Comparison of ENCODE assay signal across 10 mouse cellular contexts in the genomic region with DNA sequence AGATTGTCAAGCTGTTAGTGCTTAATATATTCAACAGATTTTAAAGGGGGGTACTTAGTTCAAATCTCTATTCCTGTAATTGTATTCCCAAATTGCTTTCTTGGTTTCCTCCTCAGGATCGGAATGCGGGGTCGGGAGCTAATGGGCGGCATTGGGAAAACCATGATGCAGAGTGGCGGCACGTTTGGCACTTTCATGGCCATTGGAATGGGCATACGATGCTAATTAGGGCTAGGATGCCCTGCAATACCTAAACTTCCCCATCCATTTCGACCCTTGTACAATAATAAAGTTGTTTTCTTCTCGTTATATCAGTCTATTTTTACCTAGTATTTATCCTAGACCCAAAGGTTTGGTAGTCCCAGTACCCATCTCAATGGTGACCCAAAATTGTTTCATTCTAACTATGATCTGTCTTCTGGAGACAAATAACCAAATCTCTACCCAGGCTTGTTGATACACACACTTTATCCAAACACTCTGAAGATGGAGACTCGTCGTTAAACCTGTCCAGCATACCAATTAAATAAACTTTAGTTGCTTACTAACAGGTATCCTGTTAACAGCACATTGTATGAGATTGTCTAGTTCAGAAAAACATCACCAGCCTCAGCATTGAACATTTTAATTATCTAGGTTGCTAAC. TPM values are rescaled to one million over a fixed set of nuclear protein-coding genes. Genes with fewer than 3 reads are reported as not detected.
A peak's percentile ranks its signal among the peaks of the same experiment; 100 is the strongest.
DNase-seq lines count a peak whose midpoint lies in the region; ATAC-seq and TF ChIP-seq lines count a peak whose summit lies in the region.
"Had no signal": no experiment of that assay in that cellular context is flagged by ENCODE, and none has a peak within 500 bp of the region (broad histone marks: within the 10 kb centered on the region; RNA-seq: fewer than 3 reads in every experiment).

No protein-coding gene starts in this region.

- peak overlapping the region; percentile 78 for H3K4me3 ChIP-seq in hindbrain, embryonic 10.5 days
- H3K4me3 ChIP-seq in hindbrain, embryonic 11.5 days (ENCODE audit: low read depth, low read length), result no peak overlapping the region
- H3K4me3 ChIP-seq in MEL (ENCODE audit: control insufficient read depth in 1 of 2, insufficient read depth in 1 of 2, low read depth in 2 of 2, low read length in 2 of 2), result peak overlapping the region in 1 of 2 experiments; percentile 78; a peak in 1 of 4 replicates
- H3K4me3 ChIP-seq in heart, embryonic 16.5 days (ENCODE audit: low read length), result no peak overlapping the region
- no peak overlapping the region for H3K4me3 ChIP-seq in midbrain, embryonic 11.5 days (ENCODE audit: low read depth, low read length)

- ATAC-seq in hindbrain, embryonic 11.5 days (ENCODE audit: low FRiP score), result no peak
- no peak for ATAC-seq in heart, embryonic 16.5 days (replicated peaks; ENCODE audit: extremely low read depth, insufficient read depth, low FRiP score)
- ATAC-seq in midbrain, embryonic 11.5 days (ENCODE audit: low FRiP score), result no peak
- ATAC-seq in CD4-positive, CD25-positive, alpha-beta regulatory T cell, adult 4 months, result no peak
- ATAC-seq: Patski had no signal

- no peak; a peak in 1 of 4 replicates for TF ChIP-seq POLR2A in MEL (IDR thresholded peaks at IDR 0.05; ENCODE audit: control insufficient read depth in 1 of 2, insufficient read depth in 1 of 2, low read depth in 1 of 2, low read length in 2 of 2, poor library complexity in 1 of 2)

- TF ChIP-seq RAD21 in MEL (IDR thresholded peaks at IDR 0.05; ENCODE audit: low read depth, low read length), result no peak

- H3K27me3 ChIP-seq in hindbrain, embryonic 10.5 days (ENCODE audit: insufficient read depth, poor library complexity, severe bottlenecking), result no peaks in the 10 kb centered on the region
- H3K27me3 ChIP-seq in hindbrain, embryonic 11.5 days (ENCODE audit: control insufficient read depth, insufficient read depth, low read length), result no peaks in the 10 kb centered on the region
- H3K27me3 ChIP-seq in MEL (ENCODE audit: control insufficient read depth in 1 of 2, insufficient read depth in 2 of 2, low read length in 2 of 2), result no peaks in the 10 kb centered on the region
- no peaks in the 10 kb centered on the region for H3K27me3 ChIP-seq in heart, embryonic 16.5 days (ENCODE audit: control insufficient read depth, insufficient read depth, low read length)
- no peaks in the 10 kb centered on the region for H3K27me3 ChIP-seq in midbrain, embryonic 11.5 days (ENCODE audit: control insufficient read depth, insufficient read depth, low read length)
- H3K27me3 ChIP-seq: Patski had no signal

- peaks cover 16% of the 10 kb centered on the region for H3K79me2 ChIP-seq in MEL (ENCODE audit: control insufficient read depth, insufficient read depth, low read length, poor library complexity)

- 72% methylated on average over 11 of the region's 11 CpGs for WGBS in hindbrain, embryonic 10.5 days
- 70% methylated on average over 11 of the region's 11 CpGs for WGBS in hindbrain, embryonic 11.5 days
- 61% methylated on average over 11 of the region's 11 CpGs for WGBS in heart, embryonic 16.5 days
- 69% methylated on average over 11 of the region's 11 CpGs for WGBS in midbrain, embryonic 11.5 days

- H3K36me3 ChIP-seq in hindbrain, embryonic 10.5 days, result peaks cover 60% of the 10 kb centered on the region
- H3K36me3 ChIP-seq in hindbrain, embryonic 11.5 days (ENCODE audit: control insufficient read depth, insufficient read depth, low read length), result 0 out of 2 replicates have a peak, but pooled peaks cover 4% of the 10 kb centered on the region
- H3K36me3 ChIP-seq in MEL (ENCODE audit: control insufficient read depth in 1 of 2, insufficient read depth in 2 of 2, low read length in 2 of 2), result peaks cover 23 to 31% of the 10 kb centered on the region in 2 experiments
- H3K36me3 ChIP-seq in heart, embryonic 16.5 days (ENCODE audit: control insufficient read depth, insufficient read depth), result peaks cover 18% of the 10 kb centered on the region
- H3K36me3 ChIP-seq in midbrain, embryonic 11.5 days (ENCODE audit: control insufficient read depth, insufficient read depth, low read length), result peaks cover 10% of the 10 kb centered on the region

- H3K27ac ChIP-seq in hindbrain, embryonic 10.5 days, result no peak overlapping the region
- no peak overlapping the region for H3K27ac ChIP-seq in hindbrain, embryonic 11.5 days (ENCODE audit: low read depth, low read length)
- H3K27ac ChIP-seq in MEL (ENCODE audit: control insufficient read depth, low read depth, low read length), result no peak overlapping the region
- H3K27ac ChIP-seq in heart, embryonic 16.5 days (ENCODE audit: low read length), result no peak overlapping the region
- no peak overlapping the region for H3K27ac ChIP-seq in midbrain, embryonic 11.5 days (ENCODE audit: low read depth, low read length)

- DNase-seq in hindbrain, embryonic 10.5 days (ENCODE audit: low spot score), result peak; percentile 6
- DNase-seq in hindbrain, embryonic 11.5 days (ENCODE audit: low spot score), result no peak
- peak; percentile 49 for DNase-seq in MEL (ENCODE audit: low read depth, low spot score)
- DNase-seq in midbrain, embryonic 11.5 days (ENCODE audit: low spot score, missing footprints), result peak; percentile 90
- no peak for DNase-seq in cerebellum, adult 11 months
- DNase-seq in cerebellum, adult 11-12 months, result no peak
- DNase-seq: gastrocnemius, postnatal 10 days had no signal

- peaks cover 19% of the 10 kb centered on the region for H3K4me1 ChIP-seq in hindbrain, embryonic 10.5 days (replicated peaks)
- H3K4me1 ChIP-seq in hindbrain, embryonic 11.5 days (replicated peaks; ENCODE audit: control insufficient read depth, insufficient read depth, low read length), result no peaks in the 10 kb centered on the region
- peaks cover 0 to 2% of the 10 kb centered on the region in 2 experiments; a peak in 1 of 4 replicates for H3K4me1 ChIP-seq in MEL (ENCODE audit: control insufficient read depth in 1 of 2, insufficient read depth in 2 of 2, low read length in 2 of 2)
- H3K4me1 ChIP-seq in heart, embryonic 16.5 days (ENCODE audit: control insufficient read depth, insufficient read depth, low read length), result peaks cover 9% of the 10 kb centered on the region; the same call in 1 of the 2 replicates
- peaks cover 8% of the 10 kb centered on the region for H3K4me1 ChIP-seq in midbrain, embryonic 11.5 days (ENCODE audit: control insufficient read depth, insufficient read depth, low read length)

- H3K4me2 ChIP-seq in hindbrain, embryonic 11.5 days (replicated peaks; ENCODE audit: low read depth, low read length), result no peak overlapping the region
- peak overlapping the region; percentile 73 for H3K4me2 ChIP-seq in heart, embryonic 16.5 days (ENCODE audit: low read depth, low read length)
- H3K4me2 ChIP-seq in midbrain, embryonic 11.5 days, result peak overlapping the region; percentile 84; the same call in 1 of the 2 replicates

- no peak overlapping the region for H3K9ac ChIP-seq in hindbrain, embryonic 11.5 days (ENCODE audit: low read depth, low read length)
- H3K9ac ChIP-seq in MEL (ENCODE audit: control insufficient read depth, low read depth, low read length, poor library complexity, severe bottlenecking), result no peak overlapping the region; the same call in 1 of the 2 replicates
- no peak overlapping the region for H3K9ac ChIP-seq in heart, embryonic 16.5 days (ENCODE audit: low read length)
- no peak overlapping the region for H3K9ac ChIP-seq in midbrain, embryonic 11.5 days (ENCODE audit: low read length)

- no peaks in the 10 kb centered on the region for H3K9me3 ChIP-seq in hindbrain, embryonic 10.5 days
- no peaks in the 10 kb centered on the region for H3K9me3 ChIP-seq in hindbrain, embryonic 11.5 days (ENCODE audit: control insufficient read depth, low read length)
- no peaks in the 10 kb centered on the region for H3K9me3 ChIP-seq in MEL (replicated peaks; ENCODE audit: insufficient read depth, low read length)
- H3K9me3 ChIP-seq in heart, embryonic 16.5 days (replicated peaks; ENCODE audit: control insufficient read depth, low read length), result no peaks in the 10 kb centered on the region
- H3K9me3 ChIP-seq in midbrain, embryonic 11.5 days (ENCODE audit: control insufficient read depth, low read length), result no peaks in the 10 kb centered on the region

- TF ChIP-seq CTCF in MEL (IDR thresholded peaks at IDR 0.05 in 2 of 3, conservative IDR thresholded peaks at IDR 0.05 in 1 of 3; ENCODE audit: control insufficient read depth in 1 of 3, insufficient read depth in 1 of 3, low read depth in 2 of 3, low read length in 3 of 3, poor library complexity in 1 of 3, severe bottlenecking in 1 of 3), result no peak

- TF ChIP-seq EP300 in MEL (IDR thresholded peaks at IDR 0.05; ENCODE audit: low read depth in 1 of 2, low read length in 2 of 2), result no peak

RNA-seq across cellular contexts. Expression of a gene that starts 1.6 kb away (rescaled TPM):
- 41.6 and 43.5 TPM in 2 replicates for polyA plus RNA-seq in hindbrain, embryonic 10.5 days (2016; fragmentation: Nextera tagmentation; extraction: Ambion mirVana)
- polyA plus RNA-seq in hindbrain, embryonic 11.5 days (2014; fragmentation: Nextera tagmentation; extraction: Ambion mirVana), result 37.1 and 37.7 TPM in 2 replicates
- total RNA-seq in MEL (2012; rRNA removed), result 79.6 and 83.9 TPM in 2 replicates
- polyA plus RNA-seq in MEL (2012; ENCODE audit: insufficient read depth in 1 of 2, insufficient read length in 2 of 2, low read depth in 1 of 2, low replicate concordance in 2 of 2, missing spikeins in 1 of 2), result 10 to 100 TPM in 1 of 2 experiments, not detected in 1; 64.5 TPM
- polyA plus RNA-seq in heart, embryonic 16.5 days (2015; fragmentation: Nextera tagmentation; extraction: Ambion mirVana), result 70.3 and 75.0 TPM in 2 replicates
- polyA plus RNA-seq in midbrain, embryonic 11.5 days (2014; fragmentation: Nextera tagmentation; extraction: Ambion mirVana), result 34.1 and 37.2 TPM in 2 replicates
- polyA plus RNA-seq in CD4-positive, CD25-positive, alpha-beta regulatory T cell, adult 4 months (2017; shearing (Covaris generic)), result 10 to 100 TPM; 40.2 to 47.6 TPM

RNA-seq across cellular contexts. Expression of a gene that starts 1.8 kb away (rescaled TPM):
- 438 and 481 TPM in 2 replicates for polyA plus RNA-seq in hindbrain, embryonic 10.5 days (2016; fragmentation: Nextera tagmentation; extraction: Ambion mirVana)
- polyA plus RNA-seq in hindbrain, embryonic 11.5 days (2014; fragmentation: Nextera tagmentation; extraction: Ambion mirVana), result 386 and 402 TPM in 2 replicates
- total RNA-seq in MEL (2012; rRNA removed), result 392 and 402 TPM in 2 replicates
- polyA plus RNA-seq in MEL (2012; ENCODE audit: insufficient read depth in 1 of 2, insufficient read length in 2 of 2, low read depth in 1 of 2, low replicate concordance in 2 of 2, missing spikeins in 1 of 2), result 100 to 1,000 TPM in 1 of 2 experiments, not detected in 1; 554 TPM
- polyA plus RNA-seq in heart, embryonic 16.5 days (2015; fragmentation: Nextera tagmentation; extraction: Ambion mirVana), result 338 and 361 TPM in 2 replicates
- polyA plus RNA-seq in midbrain, embryonic 11.5 days (2014; fragmentation: Nextera tagmentation; extraction: Ambion mirVana), result 410 TPM in 2 replicates
- 100 to 1,000 TPM; 109 to 134 TPM for polyA plus RNA-seq in CD4-positive, CD25-positive, alpha-beta regulatory T cell, adult 4 months (2017; shearing (Covaris generic))

RNA-seq across cellular contexts. Expression of a gene that starts 18.7 kb away (rescaled TPM):
- 22.5 and 27.2 TPM in 2 replicates for polyA plus RNA-seq in hindbrain, embryonic 10.5 days (2016; fragmentation: Nextera tagmentation; extraction: Ambion mirVana)
- polyA plus RNA-seq in hindbrain, embryonic 11.5 days (2014; fragmentation: Nextera tagmentation; extraction: Ambion mirVana), result 19.7 and 20.1 TPM in 2 replicates
- total RNA-seq in MEL (2012; rRNA removed), result 27.6 and 32.3 TPM in 2 replicates
- 10 to 100 TPM in 1 of 2 experiments, not detected in 1; 20.4 TPM for polyA plus RNA-seq in MEL (2012; ENCODE audit: insufficient read depth in 1 of 2, insufficient read length in 2 of 2, low read depth in 1 of 2, low replicate concordance in 2 of 2, missing spikeins in 1 of 2)
- 10.8 and 14.1 TPM in 2 replicates for polyA plus RNA-seq in heart, embryonic 16.5 days (2015; fragmentation: Nextera tagmentation; extraction: Ambion mirVana)
- polyA plus RNA-seq in midbrain, embryonic 11.5 days (2014; fragmentation: Nextera tagmentation; extraction: Ambion mirVana), result 19.1 and 19.6 TPM in 2 replicates
- 1 to 10 TPM; 7.7 to 8.0 TPM for polyA plus RNA-seq in CD4-positive, CD25-positive, alpha-beta regulatory T cell, adult 4 months (2017; shearing (Covaris generic))

RNA-seq across cellular contexts. Expression of a gene that starts 33.8 kb away (rescaled TPM):
- 42.6 and 47.4 TPM in 2 replicates for polyA plus RNA-seq in hindbrain, embryonic 10.5 days (2016; fragmentation: Nextera tagmentation; extraction: Ambion mirVana)
- 38.4 and 41.6 TPM in 2 replicates for polyA plus RNA-seq in hindbrain, embryonic 11.5 days (2014; fragmentation: Nextera tagmentation; extraction: Ambion mirVana)
- 13.4 and 15.3 TPM in 2 replicates for total RNA-seq in MEL (2012; rRNA removed)
- 10 to 100 TPM; 28.8 to 42.5 TPM for polyA plus RNA-seq in MEL (2012; ENCODE audit: insufficient read depth in 1 of 2, insufficient read length in 2 of 2, low read depth in 1 of 2, low replicate concordance in 2 of 2, missing spikeins in 1 of 2)
- polyA plus RNA-seq in heart, embryonic 16.5 days (2015; fragmentation: Nextera tagmentation; extraction: Ambion mirVana), result 17.7 and 20.7 TPM in 2 replicates
- polyA plus RNA-seq in midbrain, embryonic 11.5 days (2014; fragmentation: Nextera tagmentation; extraction: Ambion mirVana), result 47.7 and 48.3 TPM in 2 replicates
- 10 to 100 TPM; 15.6 to 19.2 TPM for polyA plus RNA-seq in CD4-positive, CD25-positive, alpha-beta regulatory T cell, adult 4 months (2017; shearing (Covaris generic))

RNA-seq across cellular contexts. Expression of a gene that starts 33.8 kb away (rescaled TPM):
- polyA plus RNA-seq in hindbrain, embryonic 10.5 days (2016; fragmentation: Nextera tagmentation; extraction: Ambion mirVana), result 51.4 and 68.0 TPM in 2 replicates
- polyA plus RNA-seq in hindbrain, embryonic 11.5 days (2014; fragmentation: Nextera tagmentation; extraction: Ambion mirVana), result 45.1 and 46.1 TPM in 2 replicates
- total RNA-seq in MEL (2012; rRNA removed), result 22.5 and 32.0 TPM in 2 replicates
- 10 to 100 TPM in 1 of 2 experiments, not detected in 1; 52.8 TPM for polyA plus RNA-seq in MEL (2012; ENCODE audit: insufficient read depth in 1 of 2, insufficient read length in 2 of 2, low read depth in 1 of 2, low replicate concordance in 2 of 2, missing spikeins in 1 of 2)
- polyA plus RNA-seq in heart, embryonic 16.5 days (2015; fragmentation: Nextera tagmentation; extraction: Ambion mirVana), result 27.9 and 29.2 TPM in 2 replicates
- 45.7 and 48.9 TPM in 2 replicates for polyA plus RNA-seq in midbrain, embryonic 11.5 days (2014; fragmentation: Nextera tagmentation; extraction: Ambion mirVana)
- polyA plus RNA-seq in CD4-positive, CD25-positive, alpha-beta regulatory T cell, adult 4 months (2017; shearing (Covaris generic)), result 10 to 100 TPM; 48.0 to 57.8 TPM

Comparison
In these comparisons a context has a peak if more than half of its experiments do, and no peak if none do; other contexts are left out.
1. DNase-seq: peak in hindbrain, embryonic 10.5 days (single experiment), MEL (single experiment) and midbrain, embryonic 11.5 days (single experiment); none in hindbrain, embryonic 11.5 days (single experiment), cerebellum, adult 11 months (single experiment) and cerebellum, adult 11-12 months (single experiment).